8 mouse cellular contexts compared by ENCODE assay signal in the genomic region with DNA sequence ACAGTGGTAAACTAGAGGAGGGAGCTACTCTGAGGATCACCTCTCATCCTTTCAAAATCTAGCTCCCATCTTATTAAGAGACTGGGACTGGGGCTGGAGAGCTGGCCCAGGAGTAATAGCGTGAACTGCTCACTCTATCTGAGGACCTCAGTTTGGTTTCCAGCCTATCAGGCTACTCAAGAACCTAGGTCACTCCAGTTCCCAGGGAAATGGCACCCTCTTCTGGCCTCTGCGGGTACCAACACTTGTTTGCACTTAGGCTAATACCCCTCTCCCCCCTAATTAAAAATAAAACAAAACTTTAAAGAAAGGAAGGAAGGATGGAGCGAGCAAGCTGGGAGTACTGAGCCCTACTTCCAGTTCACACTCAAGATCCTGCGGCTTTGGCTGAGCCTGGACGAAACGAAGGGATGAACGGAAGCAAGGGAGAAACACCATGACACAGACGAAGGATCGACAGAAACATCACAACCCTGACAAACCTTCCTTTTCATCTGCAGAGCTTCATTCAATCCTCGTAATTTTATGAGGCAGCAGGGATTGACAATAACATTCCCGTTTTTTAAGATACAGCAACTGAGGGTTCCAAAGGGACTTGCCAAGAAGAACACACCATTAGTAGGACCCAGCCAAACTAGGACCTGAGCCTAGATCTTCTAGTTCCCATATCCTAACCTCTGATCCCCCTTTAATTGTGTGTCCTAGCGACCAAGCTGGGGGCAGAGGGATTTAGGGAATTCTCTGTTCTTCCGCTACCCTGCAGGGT. TPM values are rescaled to one million over a fixed set of nuclear protein-coding genes. Genes with fewer than 3 reads are reported as not detected.
DNase-seq lines count a peak whose midpoint lies in the region; ATAC-seq and TF ChIP-seq lines count a peak whose summit lies in the region.

No protein-coding gene starts in this region.

- WGBS in heart, embryonic 11.5 days (ENCODE audit: insufficient replicate concordance), result 65% methylated on average over 13 of the region's 13 CpGs
- WGBS in liver, embryonic 14.5 days (ENCODE audit: insufficient replicate concordance), result 49% methylated on average over 13 of the region's 13 CpGs
- 68% methylated on average over 13 of the region's 13 CpGs for WGBS in stomach, postnatal 0 days

- H3K4me1 ChIP-seq in heart, embryonic 11.5 days (ENCODE audit: control insufficient read depth, insufficient read depth, low read length), result peaks cover 39% of the 10 kb centered on the region
- peaks cover 15 to 33% of the 10 kb centered on the region in 2 experiments for H3K4me1 ChIP-seq in MEL (ENCODE audit: control insufficient read depth in 1 of 2, insufficient read depth in 2 of 2, low read length in 2 of 2)
- H3K4me1 ChIP-seq in liver, embryonic 14.5 days (replicated peaks; ENCODE audit: control insufficient read depth in 2 of 2, insufficient read depth in 2 of 2, low read length in 1 of 2), result peaks cover 36 to 39% of the 10 kb centered on the region in 2 experiments
- H3K4me1 ChIP-seq in stomach, postnatal 0 days (replicated peaks; ENCODE audit: control insufficient read depth, insufficient read depth), result peaks cover 20% of the 10 kb centered on the region

- peaks cover 42% of the 10 kb centered on the region for H3K36me3 ChIP-seq in heart, embryonic 11.5 days (ENCODE audit: control insufficient read depth, insufficient read depth, low read length)
- H3K36me3 ChIP-seq in MEL (ENCODE audit: control insufficient read depth in 1 of 2, insufficient read depth in 2 of 2, low read length in 2 of 2), result peaks cover 22 to 35% of the 10 kb centered on the region in 2 experiments
- peaks cover 48% of the 10 kb centered on the region for H3K36me3 ChIP-seq in liver, embryonic 14.5 days (replicated peaks; ENCODE audit: control insufficient read depth, insufficient read depth, low read depth)
- H3K36me3 ChIP-seq in stomach, postnatal 0 days (ENCODE audit: control insufficient read depth, insufficient read depth, low read length), result peaks cover 29% of the 10 kb centered on the region

- H3K4me2 ChIP-seq in heart, embryonic 11.5 days, result peak overlapping the region; percentile 84
- H3K4me2 ChIP-seq in liver, embryonic 14.5 days (ENCODE audit: low read depth), result peak overlapping the region; percentile 95
- peak overlapping the region; percentile 93 for H3K4me2 ChIP-seq in stomach, postnatal 0 days (replicated peaks; ENCODE audit: low read depth)

- H3K27me3 ChIP-seq in heart, embryonic 11.5 days (ENCODE audit: control insufficient read depth, insufficient read depth, low read length), result no peaks in the 10 kb centered on the region
- H3K27me3 ChIP-seq in MEL (ENCODE audit: control insufficient read depth in 1 of 2, insufficient read depth in 2 of 2, low read length in 2 of 2), result no peaks in the 10 kb centered on the region
- no peaks in the 10 kb centered on the region for H3K27me3 ChIP-seq in liver, embryonic 14.5 days (ENCODE audit: control insufficient read depth, insufficient read depth, low read length)
- H3K27me3 ChIP-seq in stomach, postnatal 0 days (ENCODE audit: control insufficient read depth, insufficient read depth, low read length), result no peaks in the 10 kb centered on the region

- H3K27ac ChIP-seq in heart, embryonic 11.5 days (ENCODE audit: low read depth, low read length), result 0 out of 2 replicates have a peak overlapping the region, but pooled peaks have one; percentile 96
- peak overlapping the region; percentile 99 for H3K27ac ChIP-seq in MEL (ENCODE audit: control insufficient read depth, low read depth, low read length)
- H3K27ac ChIP-seq in liver, embryonic 14.5 days, result peak overlapping the region; percentile 86
- H3K27ac ChIP-seq in stomach, postnatal 0 days (replicated peaks), result peak overlapping the region; percentile 50; the same call in 1 of the 2 replicates

- no peak; a peak in 1 of 4 replicates for TF ChIP-seq EP300 in MEL (IDR thresholded peaks at IDR 0.05; ENCODE audit: low read depth in 1 of 2, low read length in 2 of 2)
- no peak for TF ChIP-seq EP300 in liver, embryonic 14.5 days (IDR thresholded peaks at IDR 0.05; ENCODE audit: low read depth)
- TF ChIP-seq EP300 in stomach, postnatal 0 days (optimal IDR thresholded peaks at IDR 0.05), result no peak

- TF ChIP-seq POLR2A in MEL (IDR thresholded peaks at IDR 0.05; ENCODE audit: control insufficient read depth in 1 of 2, insufficient read depth in 1 of 2, low read depth in 1 of 2, low read length in 2 of 2, poor library complexity in 1 of 2), result no peak

- no peaks in the 10 kb centered on the region for H3K9me3 ChIP-seq in heart, embryonic 11.5 days (replicated peaks; ENCODE audit: control insufficient read depth, low read length)
- no peaks in the 10 kb centered on the region for H3K9me3 ChIP-seq in MEL (replicated peaks; ENCODE audit: insufficient read depth, low read length)
- H3K9me3 ChIP-seq in liver, embryonic 14.5 days (ENCODE audit: control insufficient read depth, low read length), result no peaks in the 10 kb centered on the region
- no peaks in the 10 kb centered on the region for H3K9me3 ChIP-seq in stomach, postnatal 0 days (ENCODE audit: control insufficient read depth, low read length)

- TF ChIP-seq CTCF in MEL (IDR thresholded peaks at IDR 0.05 in 2 of 3, conservative IDR thresholded peaks at IDR 0.05 in 1 of 3; ENCODE audit: control insufficient read depth in 1 of 3, insufficient read depth in 1 of 3, low read depth in 2 of 3, low read length in 3 of 3, poor library complexity in 1 of 3, severe bottlenecking in 1 of 3), result peak; percentile 77 to 86 (median 84)
- peak; percentile 71 for TF ChIP-seq CTCF in liver, embryonic 14.5 days (IDR thresholded peaks at IDR 0.05; ENCODE audit: low read depth)
- TF ChIP-seq CTCF in stomach, postnatal 0 days (IDR thresholded peaks at IDR 0.05; ENCODE audit: low read depth), result peak; percentile 54

- peak; percentile 49 for TF ChIP-seq RAD21 in MEL (IDR thresholded peaks at IDR 0.05; ENCODE audit: low read depth, low read length)

- H3K4me3 ChIP-seq in heart, embryonic 11.5 days (ENCODE audit: low read depth, low read length), result peak overlapping the region; percentile 79
- peak overlapping the region; percentile 76 to 85 for H3K4me3 ChIP-seq in MEL (ENCODE audit: control insufficient read depth in 1 of 2, insufficient read depth in 1 of 2, low read depth in 2 of 2, low read length in 2 of 2)
- H3K4me3 ChIP-seq in liver, embryonic 14.5 days (ENCODE audit: insufficient read depth in 1 of 2, low read depth in 2 of 2, low read length in 2 of 2), result peak overlapping the region; percentile 71 to 100
- peak overlapping the region; percentile 64; the same call in 1 of the 2 replicates for H3K4me3 ChIP-seq in stomach, postnatal 0 days (ENCODE audit: low read depth, low read length)

- no peak for DNase-seq in heart, adult 8-10 months (ENCODE audit: low spot score)
- peak; percentile 95 for DNase-seq in MEL (ENCODE audit: low read depth, low spot score)
- peak; percentile 43 for DNase-seq in heart, postnatal 4 days
- DNase-seq in liver, embryonic 14.5 days (ENCODE audit: low read depth in 3 of 3, low spot score in 3 of 3), result no peak
- no peak for DNase-seq in stomach, postnatal 0 days (ENCODE audit: low spot score)
- no peak for DNase-seq in layer of hippocampus, adult 9-11 months

- no peak for ATAC-seq in heart, embryonic 11.5 days (replicated peaks; ENCODE audit: insufficient number of reproducible peaks, low FRiP score, low TSS enrichment)
- no peak for ATAC-seq in liver, embryonic 14.5 days (ENCODE audit: insufficient read depth)
- ATAC-seq in stomach, postnatal 0 days (ENCODE audit: low FRiP score, low TSS enrichment), result no peak
- ATAC-seq in granulocyte monocyte progenitor cell, adult 5-6 weeks (replicated peaks; ENCODE audit: poor library complexity, severe bottlenecking), result no peak

- peak overlapping the region; percentile 89 for H3K9ac ChIP-seq in heart, embryonic 11.5 days (ENCODE audit: low read depth, low read length)
- peak overlapping the region; percentile 86 for H3K9ac ChIP-seq in MEL (ENCODE audit: control insufficient read depth, low read depth, low read length, poor library complexity, severe bottlenecking)
- H3K9ac ChIP-seq in liver, embryonic 14.5 days (replicated peaks), result peak overlapping the region; percentile 98
- 0 out of 2 replicates have a peak overlapping the region, but pooled peaks have one; percentile 14 for H3K9ac ChIP-seq in stomach, postnatal 0 days (ENCODE audit: low read length)

- H3K79me2 ChIP-seq in MEL (ENCODE audit: control insufficient read depth, insufficient read depth, low read length, poor library complexity), result peaks cover 66% of the 10 kb centered on the region

RNA-seq across cellular contexts. Expression of a gene that starts 8.0 kb away (rescaled TPM):
- 36.8 and 46.7 TPM in 2 replicates for polyA plus RNA-seq in heart, embryonic 11.5 days (2014; fragmentation: Nextera tagmentation; extraction: Ambion mirVana)
- total RNA-seq in heart, adult 8-10 months (2022), result 10 to 100 TPM; 12.3 to 17.0 (median 13.8) TPM
- 39.3 and 41.9 TPM in 2 replicates for total RNA-seq in MEL (2012; rRNA removed)
- 100 to 1,000 TPM in 1 of 2 experiments, 10 to 100 TPM in 1; 27.8 to 135 TPM for polyA plus RNA-seq in MEL (2012; ENCODE audit: insufficient read depth in 1 of 2, insufficient read length in 2 of 2, low read depth in 1 of 2, low replicate concordance in 2 of 2, missing spikeins in 1 of 2)
- 10 to 100 TPM; 31.4 to 35.1 TPM for total RNA-seq in heart, postnatal 4 days (2021)
- polyA plus RNA-seq in liver, embryonic 14.5 days (2012; rRNA removed), result 17.5 and 19.4 TPM in 2 replicates
- 25.0 and 28.0 TPM in 2 replicates for polyA plus RNA-seq in liver, embryonic 14.5 days (2014; fragmentation: Nextera tagmentation; extraction: Ambion mirVana)
- polyA plus RNA-seq in stomach, postnatal 0 days (2015; fragmentation: Nextera tagmentation; extraction: Ambion mirVana), result 8.6 and 10.7 TPM in 2 replicates
- 89.1 and 104 TPM in 2 replicates for total RNA-seq in granulocyte monocyte progenitor cell, adult 5-6 weeks (2014; fragmentation: Nextera tagmentation)
- total RNA-seq in granulocyte monocyte progenitor cell, adult 5-6 weeks (2017), result 14.0 and 17.8 TPM in 2 replicates

RNA-seq across cellular contexts. Expression of a gene that starts 8.4 kb away (rescaled TPM):
- 53.6 and 59.7 TPM in 2 replicates for polyA plus RNA-seq in heart, embryonic 11.5 days (2014; fragmentation: Nextera tagmentation; extraction: Ambion mirVana)
- total RNA-seq in heart, adult 8-10 months (2022), result 10 to 100 TPM; 37.1 to 51.0 (median 42.0) TPM
- total RNA-seq in MEL (2012; rRNA removed), result 299 and 357 TPM in 2 replicates
- 100 to 1,000 TPM; 632 to 842 TPM for polyA plus RNA-seq in MEL (2012; ENCODE audit: insufficient read depth in 1 of 2, insufficient read length in 2 of 2, low read depth in 1 of 2, low replicate concordance in 2 of 2, missing spikeins in 1 of 2)
- total RNA-seq in heart, postnatal 4 days (2021), result 10 to 100 TPM; 76.3 to 81.5 TPM
- polyA plus RNA-seq in liver, embryonic 14.5 days (2012; rRNA removed), result 129 and 132 TPM in 2 replicates
- 22.8 and 29.0 TPM in 2 replicates for polyA plus RNA-seq in liver, embryonic 14.5 days (2014; fragmentation: Nextera tagmentation; extraction: Ambion mirVana)
- 50.1 and 54.9 TPM in 2 replicates for polyA plus RNA-seq in stomach, postnatal 0 days (2015; fragmentation: Nextera tagmentation; extraction: Ambion mirVana)
- 86.3 and 121 TPM in 2 replicates for total RNA-seq in granulocyte monocyte progenitor cell, adult 5-6 weeks (2014; fragmentation: Nextera tagmentation)
- 72.3 and 81.3 TPM in 2 replicates for total RNA-seq in granulocyte monocyte progenitor cell, adult 5-6 weeks (2017)

RNA-seq across cellular contexts. Expression of a gene that starts 33.4 kb away (rescaled TPM):
- polyA plus RNA-seq in heart, embryonic 11.5 days (2014; fragmentation: Nextera tagmentation; extraction: Ambion mirVana), result 3.0 and 3.6 TPM in 2 replicates
- 1 to 10 TPM; 5.3 to 6.7 (median 6.1) TPM for total RNA-seq in heart, adult 8-10 months (2022)
- 11.4 and 11.5 TPM in 2 replicates for total RNA-seq in MEL (2012; rRNA removed)
- 10 to 100 TPM in 1 of 2 experiments, not detected in 1; 13.2 TPM for polyA plus RNA-seq in MEL (2012; ENCODE audit: insufficient read depth in 1 of 2, insufficient read length in 2 of 2, low read depth in 1 of 2, low replicate concordance in 2 of 2, missing spikeins in 1 of 2)
- total RNA-seq in heart, postnatal 4 days (2021), result 1 to 10 TPM; 5.6 to 5.8 TPM
- polyA plus RNA-seq in liver, embryonic 14.5 days (2012; rRNA removed), result 0.96 and 1.2 TPM in 2 replicates
- polyA plus RNA-seq in liver, embryonic 14.5 days (2014; fragmentation: Nextera tagmentation; extraction: Ambion mirVana), result 1.3 and 1.4 TPM in 2 replicates
- 4.9 and 5.1 TPM in 2 replicates for polyA plus RNA-seq in stomach, postnatal 0 days (2015; fragmentation: Nextera tagmentation; extraction: Ambion mirVana)
- total RNA-seq in granulocyte monocyte progenitor cell, adult 5-6 weeks (2014; fragmentation: Nextera tagmentation), result 4.1 and 5.9 TPM in 2 replicates
- 5.7 and 8.7 TPM in 2 replicates for total RNA-seq in granulocyte monocyte progenitor cell, adult 5-6 weeks (2017)

RNA-seq across cellular contexts. Expression of a gene that starts 38.4 kb away (rescaled TPM):
- 9.6 and 11.9 TPM in 2 replicates for polyA plus RNA-seq in heart, embryonic 11.5 days (2014; fragmentation: Nextera tagmentation; extraction: Ambion mirVana)
- 10 to 100 TPM; 14.8 to 19.0 (median 16.0) TPM for total RNA-seq in heart, adult 8-10 months (2022)
- total RNA-seq in MEL (2012; rRNA removed), result 4.1 TPM in 2 replicates
- polyA plus RNA-seq in MEL (2012; ENCODE audit: insufficient read depth in 1 of 2, insufficient read length in 2 of 2, low read depth in 1 of 2, low replicate concordance in 2 of 2, missing spikeins in 1 of 2), result 10 to 100 TPM in 1 of 2 experiments, not detected in 1; 10.8 TPM
- 10 to 100 TPM; 14.8 to 16.9 TPM for total RNA-seq in heart, postnatal 4 days (2021)
- 2.0 and 2.2 TPM in 2 replicates for polyA plus RNA-seq in liver, embryonic 14.5 days (2012; rRNA removed)
- polyA plus RNA-seq in liver, embryonic 14.5 days (2014; fragmentation: Nextera tagmentation; extraction: Ambion mirVana), result 2.6 and 2.8 TPM in 2 replicates
- 7.5 and 8.2 TPM in 2 replicates for polyA plus RNA-seq in stomach, postnatal 0 days (2015; fragmentation: Nextera tagmentation; extraction: Ambion mirVana)
- 8.2 and 15.1 TPM in 2 replicates for total RNA-seq in granulocyte monocyte progenitor cell, adult 5-6 weeks (2014; fragmentation: Nextera tagmentation)
- total RNA-seq in granulocyte monocyte progenitor cell, adult 5-6 weeks (2017), result 8.5 and 13.3 TPM in 2 replicates

RNA-seq across cellular contexts. Expression of a gene that starts 39.0 kb away (rescaled TPM):
- polyA plus RNA-seq in heart, embryonic 11.5 days (2014; fragmentation: Nextera tagmentation; extraction: Ambion mirVana), result 64.1 and 65.4 TPM in 2 replicates
- total RNA-seq in heart, adult 8-10 months (2022), result 10 to 100 TPM; 18.4 to 19.6 (median 18.7) TPM
- 276 and 294 TPM in 2 replicates for total RNA-seq in MEL (2012; rRNA removed)
- 100 to 1,000 TPM; 213 to 753 TPM for polyA plus RNA-seq in MEL (2012; ENCODE audit: insufficient read depth in 1 of 2, insufficient read length in 2 of 2, low read depth in 1 of 2, low replicate concordance in 2 of 2, missing spikeins in 1 of 2)
- 10 to 100 TPM; 31.4 to 32.0 TPM for total RNA-seq in heart, postnatal 4 days (2021)
- polyA plus RNA-seq in liver, embryonic 14.5 days (2012; rRNA removed), result 36.6 and 63.9 TPM in 2 replicates
- polyA plus RNA-seq in liver, embryonic 14.5 days (2014; fragmentation: Nextera tagmentation; extraction: Ambion mirVana), result 55.0 and 58.2 TPM in 2 replicates
- 36.1 and 36.5 TPM in 2 replicates for polyA plus RNA-seq in stomach, postnatal 0 days (2015; fragmentation: Nextera tagmentation; extraction: Ambion mirVana)
- total RNA-seq in granulocyte monocyte progenitor cell, adult 5-6 weeks (2014; fragmentation: Nextera tagmentation), result 108 and 112 TPM in 2 replicates
- 187 and 211 TPM in 2 replicates for total RNA-seq in granulocyte monocyte progenitor cell, adult 5-6 weeks (2017)

Comparison
In these comparisons a context has a peak if more than half of its experiments do, and no peak if none do; other contexts are left out.
1. DNase-seq: peak in MEL (single experiment) and heart, postnatal 4 days (single experiment); none in heart, adult 8-10 months (single experiment), liver, embryonic 14.5 days (0 of 3), stomach, postnatal 0 days (single experiment) and layer of hippocampus, adult 9-11 months (single experiment).
2. H3K9ac ChIP-seq: peak in every context shown above with its lines; median percentile 98 in liver, embryonic 14.5 days; 89 in heart, embryonic 11.5 days; 86 in MEL; 14 in stomach, postnatal 0 days.
3. Peak in every context shown above with its lines, with median percentiles within 50 percentile points of each other: H3K27ac ChIP-seq, H3K4me2 ChIP-seq, H3K4me3 ChIP-seq and CTCF ChIP-seq.